Mouse (Mus musculus) C2C12 (cell line): ENCODE results near the gene Dmac1. TPM values are rescaled to one million over a fixed set of nuclear protein-coding genes. Genes with fewer than 3 reads are reported as not detected.

ENCODE experiments used
- H3K27me3 ChIP-seq: one replicate; pipeline ENCODE4 v1.6.1; 2011; ENCODE audit not compliant: control insufficient read depth, insufficient read depth, insufficient read length
- H3K36me3 ChIP-seq: one replicate; pipeline ENCODE4 v1.6.1; 2011; ENCODE audit not compliant: control insufficient read depth, insufficient read depth
- H3K4me3 ChIP-seq: one replicate; pipeline ENCODE4 v1.5.1; 2011; ENCODE audit warnings: mild to moderate bottlenecking, control low read depth; ENCODE audit not compliant: poor library complexity, insufficient read depth, severe bottlenecking
- H3K79me2 ChIP-seq: one replicate; pipeline ENCODE4 v1.6.1; 2011; ENCODE audit not compliant: control insufficient read depth, insufficient read depth
- H3K79me3 ChIP-seq: one replicate; pipeline ENCODE4 v1.6.1; 2011; ENCODE audit warnings: low read depth, control low read depth
- H3ac ChIP-seq: one replicate; pipeline ENCODE3; 2011; ENCODE audit warnings: low read depth; ENCODE audit not compliant: control insufficient read depth, insufficient read length
- CEBPB ChIP-seq: IDR thresholded peaks from one replicate; pipeline ENCODE4 v1.6.1; 2011; ENCODE audit warnings: low read depth, mild to moderate bottlenecking, control low read depth, moderate library complexity
- CTCF ChIP-seq: IDR thresholded peaks from one replicate; pipeline ENCODE4 v1.5.1; 2011; ENCODE audit not compliant: control insufficient read depth, insufficient read depth, insufficient read length
- FOSL1 ChIP-seq: IDR thresholded peaks from one replicate; pipeline ENCODE4 v1.8.0; 2011; ENCODE audit warnings: mild to moderate bottlenecking, low read length; ENCODE audit not compliant: poor library complexity, insufficient read depth, severe bottlenecking
- MAX ChIP-seq: IDR thresholded peaks from one replicate; pipeline ENCODE4 v1.6.1; 2011; ENCODE audit warnings: mild to moderate bottlenecking, control low read depth
- MYOD1 ChIP-seq: IDR thresholded peaks from one replicate; pipeline ENCODE4 v1.6.1; 2011; ENCODE audit warnings: low read depth; ENCODE audit not compliant: control insufficient read depth, insufficient read length
- MYOG ChIP-seq: IDR thresholded peaks from one replicate; pipeline ENCODE4 v1.6.1; 2011; ENCODE audit not compliant: control insufficient read depth, insufficient read length; ENCODE audit errors: extremely low read depth
- USF1 ChIP-seq: IDR thresholded peaks from one replicate; pipeline ENCODE4 v1.6.1; 2011; ENCODE audit warnings: low read depth, mild to moderate bottlenecking, control low read depth, moderate library complexity
- long read RNA-seq, 2 experiments: library from polyadenylated mRNA; unstranded; transcript quantifications; one replicate each; pipeline ENCODE4 v2.0.0; 2019 to 2020
- polyA plus RNA-seq: library from polyadenylated mRNA; unstranded; fragments of >200 nt; fragmentation: generic; extraction: Trizol; gene quantifications from one replicate; pipeline ENCODE4 v1.2.1, GENCODE M21; 2012; ENCODE audit warnings: missing spikeins

The Dmac1 gene
- 82.2 TPM for polyA plus RNA-seq
- long read RNA-seq, experiment 1, transcript Dmac1-201 (2 exons, 741 nt) = major isoform, 29 of 29 reads
- long read RNA-seq, experiment 1, partial matches to known transcripts = 0 of 29 reads
- long read RNA-seq, experiment 1, other reads (novel, unspliced or antisense) = 0 of 29 reads
- long read RNA-seq, experiment 2, transcript Dmac1-201 (2 exons, 741 nt) = major isoform, 5 of 5 reads
- long read RNA-seq, experiment 2, partial matches to known transcripts = 0 of 5 reads
- long read RNA-seq, experiment 2, other reads (novel, unspliced or antisense) = 0 of 5 reads

DNA sequence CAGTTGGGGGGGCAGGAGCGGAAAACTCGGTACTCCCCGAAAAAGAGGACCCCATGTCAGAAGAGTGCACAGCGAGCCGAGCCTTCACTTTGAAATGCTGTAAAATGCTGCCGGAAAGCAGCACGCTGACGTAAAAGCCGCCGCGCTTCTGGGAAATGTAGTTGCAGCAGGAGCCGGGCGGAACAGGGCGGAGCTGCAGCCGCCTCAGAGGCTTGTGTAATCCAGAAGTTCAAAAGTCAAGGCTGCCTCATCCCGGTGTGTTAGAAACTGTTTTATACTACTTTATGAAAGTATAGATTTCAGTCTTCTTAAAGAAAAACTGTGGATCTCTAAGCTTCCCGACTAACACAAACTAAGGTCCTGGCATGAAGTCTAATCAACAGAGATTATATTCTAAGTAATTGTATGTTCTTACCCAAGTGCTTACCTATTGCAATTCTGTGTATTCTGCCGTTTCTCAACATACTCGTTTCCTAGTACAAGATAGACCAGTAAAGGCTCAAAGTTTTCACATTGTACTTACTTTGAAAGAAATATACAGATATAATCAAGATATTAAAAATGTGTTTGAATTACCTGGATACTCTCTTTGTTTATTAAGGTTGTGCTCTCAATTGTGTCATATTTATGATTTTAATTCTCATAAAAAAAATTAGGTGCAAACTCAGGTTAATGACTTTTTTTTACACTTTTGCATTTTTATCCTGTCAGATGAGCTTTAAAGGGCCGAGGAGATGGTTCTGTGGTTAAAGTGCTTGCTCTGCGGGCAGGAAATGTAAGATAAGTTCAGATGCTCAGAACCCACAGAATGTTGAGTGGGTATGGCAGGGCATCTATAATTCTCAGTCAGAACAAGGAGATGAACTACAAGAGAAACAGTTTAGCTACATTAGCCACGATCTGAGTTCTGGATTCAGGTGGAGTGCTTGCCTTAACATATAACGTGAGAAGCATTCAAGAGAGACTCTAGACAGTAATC is at the start of gene Dmac1:
TSS of gene Dmac1 (minus strand) at position 109 of the 979 bp plus-strand sequence.
- no peaks in the 10 kb centered on the region for H3K79me3 ChIP-seq
- peak within 1 kb of the TSS; percentile 83 for H3K4me3 ChIP-seq
- no peaks in the 10 kb centered on the region for H3K27me3 ChIP-seq
- peak within 1 kb of the TSS; percentile 92 for H3ac ChIP-seq
- TF ChIP-seq MYOD1 (no peak), CEBPB (peak; percentile 41)
- H3K36me3 ChIP-seq = no peaks in the 10 kb centered on the region
- peaks cover 8% of the 10 kb centered on the region for H3K79me2 ChIP-seq

DNA sequence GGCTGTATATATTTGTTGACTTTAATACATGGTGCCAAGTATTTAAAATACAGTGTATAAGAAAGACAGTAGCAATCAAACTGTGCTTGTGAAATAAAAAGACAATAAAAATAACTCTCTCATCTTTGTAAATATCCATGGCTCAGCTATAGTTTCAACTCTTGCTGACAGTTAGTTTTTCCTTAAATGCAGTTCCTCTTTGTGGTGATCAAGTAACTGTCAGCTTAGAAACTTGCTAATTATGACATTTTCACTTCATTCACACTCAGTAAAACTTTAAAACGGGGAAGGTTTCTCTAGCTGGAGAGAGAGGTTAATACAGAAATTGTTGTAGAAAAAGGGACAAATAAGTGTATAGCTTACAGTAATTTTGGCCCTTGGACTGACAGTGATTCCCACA is 37.3 kb upstream of the Dmac1 start:
- TF ChIP-seq CEBPB = no peak
- no peak for TF ChIP-seq MAX
- TF ChIP-seq MYOG = no peak
- no peak for TF ChIP-seq USF1
- TF ChIP-seq MYOD1 = no peak
- TF ChIP-seq CTCF = no peak
- no peak for TF ChIP-seq FOSL1
- H3K4me3 ChIP-seq = no peak overlapping the region

DNA sequence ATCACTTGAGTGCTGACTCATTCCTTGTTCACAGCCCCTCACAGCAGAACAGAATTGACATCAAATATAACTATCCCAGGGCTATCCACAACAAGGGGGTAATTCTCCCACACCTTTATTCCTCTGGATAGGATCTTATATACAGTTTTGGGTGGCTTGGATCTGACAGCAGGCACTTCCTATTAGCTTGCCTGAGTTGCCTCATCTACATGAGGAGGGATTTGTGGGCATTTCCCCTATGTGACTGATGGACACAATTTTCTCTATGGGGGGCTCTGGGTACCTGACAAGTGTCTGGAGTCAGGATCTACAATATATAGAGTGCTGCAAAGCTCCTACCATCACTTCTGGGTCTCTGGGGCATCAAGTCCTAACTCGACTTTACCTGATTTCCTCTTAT is 36.9 kb upstream of the Dmac1 start:
- no peaks in the 10 kb centered on the region for H3K79me2 ChIP-seq
- H3K79me3 ChIP-seq = no peaks in the 10 kb centered on the region
- no peaks in the 10 kb centered on the region for H3K36me3 ChIP-seq
- no peaks in the 10 kb centered on the region for H3K27me3 ChIP-seq
- no peak overlapping the region for H3K4me3 ChIP-seq
- H3ac ChIP-seq = no peak overlapping the region
- TF ChIP-seq USF1 (no peak), FOSL1 (no peak), MAX (no peak), CTCF (no peak), MYOG (no peak), CEBPB (no peak), MYOD1 (no peak)

More for the DNA sequence above, 37.3 kb upstream of the Dmac1 start:
- Histone ChIP-seq H3K79me3 (no peaks in the 10 kb centered on the region), H3K36me3 (no peaks in the 10 kb centered on the region), H3K27me3 (no peaks in the 10 kb centered on the region), H3ac (no peak overlapping the region), H3K79me2 (no peaks in the 10 kb centered on the region)

DNA sequence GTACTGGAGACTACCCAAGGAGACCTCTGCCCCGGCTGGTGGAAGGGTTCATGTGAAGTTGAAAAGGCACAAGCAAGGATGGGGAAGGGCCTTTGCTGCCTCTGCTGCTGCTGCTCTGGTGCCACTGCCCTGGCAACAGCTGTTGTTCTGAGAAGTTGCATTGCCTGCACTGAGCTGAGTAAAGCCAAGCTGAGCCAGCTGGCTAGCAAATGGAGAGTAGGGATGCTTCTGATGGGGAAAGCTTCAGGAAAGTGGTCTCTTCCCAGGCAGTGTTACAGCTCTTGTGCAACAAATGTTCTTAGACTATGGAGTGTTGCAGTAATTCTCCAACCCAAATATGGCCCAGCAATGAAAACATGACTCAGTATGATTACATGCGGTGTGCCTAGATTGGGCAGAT is 33.8 kb upstream of the Dmac1 start:
- TF ChIP-seq FOSL1 (no peak), USF1 (no peak), CEBPB (no peak), MAX (no peak), MYOD1 (no peak), CTCF (no peak), MYOG (no peak)
- no peak overlapping the region for H3K4me3 ChIP-seq
- H3K79me2 ChIP-seq = no peaks in the 10 kb centered on the region

DNA sequence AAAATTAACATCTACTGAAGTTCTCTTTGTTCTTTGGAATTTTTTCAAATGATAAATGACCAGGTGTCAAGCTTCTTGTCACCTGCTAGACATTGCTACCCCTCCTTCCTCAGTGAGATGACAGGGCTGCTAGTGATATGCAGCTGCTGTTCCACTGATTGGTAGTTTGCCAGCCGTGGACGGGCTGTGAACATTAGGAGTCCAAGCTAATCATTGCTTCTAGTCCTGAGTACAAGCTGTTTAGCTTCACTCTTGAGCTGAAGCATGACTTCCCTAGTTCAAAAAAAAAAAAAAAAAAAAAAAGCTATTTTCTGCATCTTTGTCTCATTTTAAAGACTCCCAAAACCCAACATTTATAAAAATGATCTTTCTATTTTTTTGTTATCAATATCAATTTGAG is 33.2 kb upstream of the Dmac1 start:
- no peaks in the 10 kb centered on the region for H3K79me3 ChIP-seq
- no peak overlapping the region for H3K4me3 ChIP-seq
- no peaks in the 10 kb centered on the region for H3K27me3 ChIP-seq
- H3K36me3 ChIP-seq = no peaks in the 10 kb centered on the region
- H3ac ChIP-seq = no peak overlapping the region
- no peaks in the 10 kb centered on the region for H3K79me2 ChIP-seq
- no peak for TF ChIP-seq MYOD1
- TF ChIP-seq MAX = no peak
- no peak for TF ChIP-seq USF1
- no peak for TF ChIP-seq FOSL1
- no peak for TF ChIP-seq CEBPB
- no peak for TF ChIP-seq CTCF
- TF ChIP-seq MYOG = no peak

More for the DNA sequence above, 33.8 kb upstream of the Dmac1 start:
- H3K36me3 ChIP-seq = no peaks in the 10 kb centered on the region
- H3ac ChIP-seq = no peak overlapping the region
- H3K79me3 ChIP-seq = no peaks in the 10 kb centered on the region
- no peaks in the 10 kb centered on the region for H3K27me3 ChIP-seq
